In the genomic region with DNA sequence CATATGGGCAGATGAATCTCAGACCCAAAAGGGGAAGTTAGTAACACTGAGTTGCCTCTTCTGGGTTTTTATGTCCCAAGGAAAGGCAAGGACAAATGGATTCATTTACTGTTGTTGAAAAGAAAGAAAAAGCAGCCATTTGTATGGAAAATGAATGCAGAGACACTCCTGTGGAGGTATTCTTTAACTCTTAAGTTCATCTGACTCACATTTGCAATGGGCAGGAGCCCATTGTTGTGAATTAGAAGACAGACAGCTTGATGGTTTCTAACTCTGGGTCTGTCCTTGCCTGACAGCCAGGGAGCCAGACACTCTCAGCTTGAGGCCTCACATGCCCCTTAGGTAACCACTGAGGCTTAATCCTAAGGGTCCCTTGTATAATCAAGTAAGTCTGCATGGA, we compare ENCODE assay signal across 30 mouse cellular contexts. TPM values are rescaled to one million over a fixed set of nuclear protein-coding genes. Genes with fewer than 3 reads are reported as not detected.
DNase-seq lines count a peak whose midpoint lies in the region; ATAC-seq and TF ChIP-seq lines count a peak whose summit lies in the region.
"Had no signal": no experiment of that assay in that cellular context is flagged by ENCODE, and none has a peak within 500 bp of the region (broad histone marks: within the 10 kb centered on the region; RNA-seq: fewer than 3 reads in every experiment).

No protein-coding gene starts in this region.

- H3K9me3 ChIP-seq in kidney, embryonic 16.5 days (ENCODE audit: low read length), result no peaks in the 10 kb centered on the region
- no peaks in the 10 kb centered on the region for H3K9me3 ChIP-seq in lung, postnatal 0 days (ENCODE audit: low read length)
- H3K9me3 ChIP-seq: embryonic facial prominence, embryonic 12.5 days; embryonic facial prominence, embryonic 15.5 days; heart, embryonic 10.5 days; heart, embryonic 13.5 days; hindbrain, embryonic 12.5 days; hindbrain, embryonic 15.5 days had no signal

- H3K27ac ChIP-seq in kidney, embryonic 16.5 days (ENCODE audit: low read length), result peak overlapping the region; percentile 51; the same call in 1 of the 2 replicates
- 0 out of 2 replicates have a peak overlapping the region, but pooled peaks have one; percentile 70 for H3K27ac ChIP-seq in lung, postnatal 0 days (ENCODE audit: low read length)
- H3K27ac ChIP-seq: embryonic facial prominence, embryonic 12.5 days; embryonic facial prominence, embryonic 15.5 days; heart, adult 2 months; heart, embryonic 10.5 days; heart, embryonic 13.5 days; hindbrain, embryonic 12.5 days; hindbrain, embryonic 15.5 days had no signal

- H3K36me3 ChIP-seq in kidney, embryonic 16.5 days (ENCODE audit: insufficient read depth, low read length), result peaks cover 18% of the 10 kb centered on the region
- no peaks in the 10 kb centered on the region for H3K36me3 ChIP-seq in lung, postnatal 0 days (ENCODE audit: insufficient read depth, low read length)
- H3K36me3 ChIP-seq: embryonic facial prominence, embryonic 15.5 days; hindbrain, embryonic 12.5 days; hindbrain, embryonic 15.5 days had no signal

- H3K4me3 ChIP-seq in kidney, embryonic 16.5 days (ENCODE audit: low read length), result no peak overlapping the region
- no peak overlapping the region for H3K4me3 ChIP-seq in lung, postnatal 0 days (ENCODE audit: low read depth, low read length)
- H3K4me3 ChIP-seq: embryonic facial prominence, embryonic 12.5 days; embryonic facial prominence, embryonic 15.5 days; gastrocnemius, adult 2 months; heart, adult 2 months; heart, embryonic 10.5 days; heart, embryonic 13.5 days; hindbrain, embryonic 12.5 days; hindbrain, embryonic 15.5 days had no signal

- DNase-seq in heart, adult 11 months, result peak; percentile 16
- no peak for DNase-seq in heart, postnatal 14 days
- no peak for DNase-seq in kidney, postnatal 10 days
- no peak for DNase-seq in lung, postnatal 0 days (ENCODE audit: low spot score)
- DNase-seq in lung, postnatal 4 days, result no peak
- DNase-seq in R1 (ENCODE audit: low read depth, low spot score), result peak; percentile 86
- DNase-seq in layer of hippocampus, adult 11-12 months (ENCODE audit: low spot score), result no peak
- DNase-seq: adrenal gland, postnatal 10 days; cerebellum, adult 11 months; cerebellum, adult 2 months; cerebellum, adult 9-11 months; cerebellum, postnatal 25 days; forebrain, postnatal 0 days; gastrocnemius, adult 2 months; gastrocnemius, postnatal 14 days; heart, adult 2 months had no signal

- H3K27me3 ChIP-seq in kidney, embryonic 16.5 days (ENCODE audit: insufficient read depth, low read length), result no peaks in the 10 kb centered on the region
- no peaks in the 10 kb centered on the region for H3K27me3 ChIP-seq in lung, postnatal 0 days (replicated peaks; ENCODE audit: insufficient read depth, low read length)
- H3K27me3 ChIP-seq: embryonic facial prominence, embryonic 12.5 days; embryonic facial prominence, embryonic 15.5 days; heart, embryonic 13.5 days had no signal

- no peak for TF ChIP-seq EP300 in lung, postnatal 0 days (IDR thresholded peaks at IDR 0.05)

- no peak overlapping the region for H3K4me2 ChIP-seq in kidney, embryonic 16.5 days (replicated peaks; ENCODE audit: low read depth, low read length)
- no peak overlapping the region for H3K4me2 ChIP-seq in lung, postnatal 0 days (replicated peaks; ENCODE audit: low read depth, low read length)
- H3K4me2 ChIP-seq: embryonic facial prominence, embryonic 12.5 days; embryonic facial prominence, embryonic 15.5 days; heart, embryonic 13.5 days; hindbrain, embryonic 12.5 days; hindbrain, embryonic 15.5 days had no signal

- intact Hi-C loops in heart, postnatal 14 days (cut with DNase I), result no loop called here

- H3K4me1 ChIP-seq in kidney, embryonic 16.5 days (ENCODE audit: insufficient read depth, low read length), result peaks cover 28% of the 10 kb centered on the region
- H3K4me1 ChIP-seq in lung, postnatal 0 days (ENCODE audit: insufficient read depth, low read depth, low read length), result peaks cover under 1% of the 10 kb centered on the region; the same call in 1 of the 2 replicates

- ATAC-seq in kidney, embryonic 16.5 days (ENCODE audit: low FRiP score, low TSS enrichment), result no peak
- ATAC-seq in lung, postnatal 0 days, result no peak
- ATAC-seq: forebrain, embryonic 14.5 days; forebrain, postnatal 0 days had no signal

- no peak overlapping the region for H3K9ac ChIP-seq in kidney, embryonic 16.5 days (replicated peaks; ENCODE audit: low read length)
- no peak overlapping the region for H3K9ac ChIP-seq in lung, postnatal 0 days (replicated peaks; ENCODE audit: low read depth)
- H3K9ac ChIP-seq: embryonic facial prominence, embryonic 12.5 days; embryonic facial prominence, embryonic 15.5 days; forebrain, postnatal 0 days; heart, embryonic 13.5 days; hindbrain, embryonic 12.5 days; hindbrain, embryonic 15.5 days had no signal

- TF ChIP-seq CTCF in lung, postnatal 0 days (IDR thresholded peaks at IDR 0.05), result no peak

RNA-seq across cellular contexts. Expression of a gene that starts 4.7 kb away (rescaled TPM):
- under 1 TPM; 0.12 to 0.22 TPM for total RNA-seq in heart, postnatal 14 days (2021)
- polyA plus RNA-seq in kidney, embryonic 16.5 days (2015; fragmentation: Nextera tagmentation; extraction: Ambion mirVana), result 2.3 and 3.1 TPM in 2 replicates
- polyA plus RNA-seq in lung, postnatal 0 days (2015; fragmentation: Nextera tagmentation; extraction: Ambion mirVana), result 1.4 and 1.5 TPM in 2 replicates
- total RNA-seq: common myeloid progenitor, adult 5-6 weeks; gastrocnemius, postnatal 14 days; hematopoietic stem cell, adult 5-6 weeks; MEL had no signal
- polyA plus RNA-seq: forebrain, embryonic 14.5 days; frontal cortex, adult 2 months; heart, adult 2 months had no signal

RNA-seq across cellular contexts. Expression of a gene that starts 57.6 kb away (rescaled TPM):
- under 1 TPM; 0.36 to 0.37 TPM for total RNA-seq in heart, postnatal 14 days (2021)
- polyA plus RNA-seq in kidney, embryonic 16.5 days (2015; fragmentation: Nextera tagmentation; extraction: Ambion mirVana), result 0.04 and 0.12 TPM in 2 replicates
- 0.05 TPM in 2 replicates for polyA plus RNA-seq in lung, postnatal 0 days (2015; fragmentation: Nextera tagmentation; extraction: Ambion mirVana)
- total RNA-seq: adrenal gland, adult 18-20 months; adrenal gland, postnatal 10 days; common myeloid progenitor, adult 5-6 weeks; forebrain, postnatal 0 days; hematopoietic stem cell, adult 5-6 weeks; MEL had no signal
- polyA plus RNA-seq: cerebellum, adult 2 months; forebrain, embryonic 11.5 days; forebrain, embryonic 14.5 days; forebrain, postnatal 0 days; frontal cortex, adult 2 months; hindbrain, embryonic 12.5 days; hindbrain, embryonic 15.5 days had no signal

Comparison
In these comparisons a context has a peak if more than half of its experiments do, and no peak if none do; other contexts are left out.
1. DNase-seq: peak in heart, adult 11 months (single experiment) and R1 (single experiment); none in heart, postnatal 14 days (0 of 2), kidney, postnatal 10 days (single experiment), lung, postnatal 0 days (single experiment), lung, postnatal 4 days (0 of 2) and layer of hippocampus, adult 11-12 months (single experiment).